Mouse (Mus musculus) cerebellum, adult 8-10 months (tissue): Measurements from ENCODE around the gene 1700084M14Rik.
"Not testable (repeated sequence)": the region's sequence is repeated elsewhere in the genome, so short reads cannot be mapped to it uniquely, and the experiment has no call there.

Experiments
- DNase-seq: peaks from one replicate; pipeline ENCODE4 v3.0.0; 2022

Gene 1700084M14Rik

GRCm38 (mm10) chrX:91575811-91576210, at the start of gene 1700084M14Rik:
TSS of gene 1700084M14Rik (minus strand) at chrX:91575911.
- DNase-seq = not testable (repeated sequence)
